Mouse (Mus musculus) kidney, embryonic 15.5 days (tissue): Measurements from ENCODE around the gene Tnfaip2. TPM values are rescaled to one million over a fixed set of nuclear protein-coding genes. Genes with fewer than 3 reads are reported as not detected.

ENCODE experiments used
- ATAC-seq: fragments of 200-750 bp; cut with Nextera tagmentation; replicated peaks from 2 replicates; pipeline ENCODE4 v1.8.0; 2017; ENCODE audit warnings: moderate TSS enrichment; ENCODE audit not compliant: low FRiP score
- H3K27ac ChIP-seq: fragments of 300-500 bp; sonication (generic); 2 replicates; pipeline ENCODE4 v1.5.1; 2015; ENCODE audit warnings: mild to moderate bottlenecking, inconsistent platforms
- H3K27me3 ChIP-seq: fragments of 300-500 bp; sonication (generic); 2 replicates; pipeline ENCODE4 v1.6.1; 2015; ENCODE audit warnings: inconsistent platforms
- H3K36me3 ChIP-seq: fragments of 300-500 bp; sonication (generic); 2 replicates; pipeline ENCODE4 v1.6.1; 2015; ENCODE audit warnings: inconsistent platforms
- H3K4me1 ChIP-seq: fragments of 300-500 bp; sonication (generic); 2 replicates; pipeline ENCODE4 v1.6.1; 2015; ENCODE audit warnings: inconsistent platforms
- H3K4me2 ChIP-seq: fragments of 300-500 bp; sonication (generic); 2 replicates; pipeline ENCODE4 v1.6.1; 2015; ENCODE audit warnings: moderate library complexity, mild to moderate bottlenecking, inconsistent platforms
- H3K4me3 ChIP-seq: fragments of 300-500 bp; sonication (generic); replicated peaks from 2 replicates; pipeline ENCODE4 v1.5.1; 2015; ENCODE audit warnings: mild to moderate bottlenecking, inconsistent platforms
- H3K9ac ChIP-seq: fragments of 300-500 bp; sonication (generic); 2 replicates; pipeline ENCODE4 v1.6.1; 2015; ENCODE audit warnings: mild to moderate bottlenecking, inconsistent platforms
- H3K9me3 ChIP-seq: fragments of 300-500 bp; sonication (generic); replicated peaks from 2 replicates; pipeline ENCODE4 v1.6.1; 2016; ENCODE audit warnings: inconsistent platforms
- WGBS: fragments of 180-500 bp; shearing (Covaris S2); methylation state at CpG from one replicate; pipeline ENCODE4 v1.1.7; 2015; ENCODE audit warnings: mixed read lengths; 5-methylcytosine and 5-hydroxymethylcytosine counted together
- polyA plus RNA-seq: library from polyadenylated mRNA; unstranded; fragments of >200 nt; fragmentation: Nextera tagmentation; extraction: Ambion mirVana; gene quantifications from 2 replicates; pipeline ENCODE4 v1.2.1, GENCODE M21; 2015

Gene Tnfaip2
- polyA plus RNA-seq, 1 experiment from 2014 or later, result 22.9 TPM

DNA sequence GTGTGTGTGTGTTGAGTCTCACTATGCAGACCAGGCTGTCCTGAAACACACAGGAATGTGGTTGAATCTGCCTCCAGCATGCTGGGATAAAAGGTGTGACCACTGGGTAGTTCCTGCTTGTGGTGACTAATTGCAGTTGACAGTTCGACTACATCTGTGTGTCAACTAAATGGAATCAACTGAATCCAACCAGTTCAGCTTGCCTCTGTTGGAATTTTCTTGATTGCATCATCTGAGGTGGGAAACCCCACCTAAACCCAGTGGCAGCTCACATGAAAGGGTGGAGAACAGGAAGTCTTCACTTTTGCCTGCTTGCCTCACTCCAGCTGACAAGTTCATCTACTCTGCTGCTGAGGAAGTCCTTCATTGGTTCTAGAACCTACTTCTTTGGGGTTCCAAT lies 28.9 kb downstream of the Tnfaip2 start:
- Histone ChIP-seq H3K4me3 (no peak overlapping the region), H3K9me3 (no peaks in the 10 kb centered on the region), H3K4me1 (peaks cover 35% of the 10 kb centered on the region), H3K4me2 (no peak overlapping the region), H3K36me3 (no peaks in the 10 kb centered on the region), H3K9ac (no peak overlapping the region), H3K27me3 (no peaks in the 10 kb centered on the region), H3K27ac (no peak overlapping the region)
- 68% methylated on average over 1 of the region's 1 CpGs for WGBS
- ATAC-seq, result no peak

- Histone ChIP-seq H3K4me2 (no peak overlapping the region), H3K27ac (no peak overlapping the region), H3K4me3 (no peak overlapping the region), H3K4me1 (peaks cover 35% of the 10 kb centered on the region), H3K9me3 (0 out of 2 replicates have a peak, but pooled peaks cover under 1% of the 10 kb centered on the region), H3K9ac (no peak overlapping the region), H3K27me3 (no peaks in the 10 kb centered on the region), H3K36me3 (no peaks in the 10 kb centered on the region)
- no peak for ATAC-seq
- WGBS, result 80% methylated on average over 3 of the region's 3 CpGs
Measured at GRCm38 (mm10) chr12:111471721-111472120, 29.5 kb downstream of the Tnfaip2 start.

- Histone ChIP-seq H3K9ac (no peak overlapping the region), H3K4me3 (no peak overlapping the region), H3K27me3 (no peaks in the 10 kb centered on the region), H3K36me3 (no peaks in the 10 kb centered on the region), H3K4me1 (peaks cover 35% of the 10 kb centered on the region), H3K4me2 (no peak overlapping the region), H3K9me3 (peaks cover 3% of the 10 kb centered on the region; the same call in 1 of the 2 replicates), H3K27ac (no peak overlapping the region)
- ATAC-seq, result no peak
- WGBS, result 62% methylated on average over 5 of the region's 5 CpGs
Measured at GRCm38 (mm10) chr12:111472886-111473285, 30.6 kb downstream of the Tnfaip2 start.

DNA sequence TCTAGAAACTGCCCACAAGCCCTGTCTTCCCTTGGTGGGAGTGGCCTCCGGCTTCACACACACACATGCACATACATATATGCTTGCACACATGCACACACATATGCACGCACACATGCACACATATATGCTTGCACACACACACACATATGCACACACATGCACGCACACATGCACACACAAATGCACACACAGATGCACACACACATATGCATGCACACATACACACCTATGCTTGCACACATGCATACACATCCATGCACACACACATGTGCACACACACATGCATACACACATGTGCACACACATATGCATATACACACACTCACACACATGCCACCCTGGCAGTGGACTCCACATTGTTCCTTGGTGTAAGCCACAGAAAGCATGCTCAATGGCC lies 32.1 kb downstream of the Tnfaip2 start:
- Histone ChIP-seq H3K9ac (no peak overlapping the region), H3K4me3 (no peak overlapping the region), H3K4me2 (no peak overlapping the region), H3K36me3 (no peaks in the 10 kb centered on the region), H3K27me3 (no peaks in the 10 kb centered on the region), H3K4me1 (peaks cover 40% of the 10 kb centered on the region), H3K9me3 (peaks cover 3% of the 10 kb centered on the region; the same call in 1 of the 2 replicates), H3K27ac (peak overlapping the region; percentile 79)
- WGBS, result 97% methylated on average over 3 of the region's 3 CpGs
- ATAC-seq, result peak; percentile 38; the same call in 1 of the 2 replicates

DNA sequence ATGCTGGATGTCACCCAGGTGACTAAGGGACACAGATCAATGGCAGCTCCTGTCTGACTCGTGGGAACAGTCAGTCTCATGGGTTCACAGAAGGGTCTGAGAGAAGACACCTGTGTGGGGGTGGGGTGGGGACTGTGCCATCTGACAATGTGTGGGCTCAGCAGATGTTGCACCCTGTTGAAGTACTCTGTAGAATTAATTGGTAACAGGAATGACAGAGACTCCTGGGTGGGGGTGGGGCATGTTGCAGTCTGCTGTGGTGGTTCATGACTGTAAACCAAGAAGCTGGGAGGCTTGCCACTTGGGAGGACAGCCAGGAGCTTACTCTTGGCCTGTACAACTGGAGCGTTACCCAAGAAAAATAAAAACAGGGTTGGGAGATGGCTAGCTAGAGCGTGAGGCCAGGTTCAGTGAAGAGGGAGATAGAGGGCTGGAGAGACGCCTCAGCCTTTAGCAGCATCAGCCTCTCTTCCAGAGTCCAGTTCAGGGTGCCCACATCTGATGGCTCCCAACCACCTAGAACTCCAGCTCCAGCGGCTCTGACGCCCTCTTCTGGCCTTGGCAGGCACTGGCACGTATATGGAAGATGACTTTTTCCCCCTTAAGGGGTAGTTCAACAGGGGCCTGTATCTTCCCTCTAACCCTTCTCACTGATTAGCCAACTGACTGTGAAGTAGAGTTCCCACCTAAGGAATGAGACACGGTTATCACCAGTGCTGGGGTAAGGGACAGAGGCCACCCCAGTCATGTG lies 32.8 kb downstream of the Tnfaip2 start:
- ATAC-seq, result peak; percentile 82
- WGBS, result 36% methylated on average over 8 of the region's 8 CpGs
- Histone ChIP-seq H3K4me1 (peaks cover 41% of the 10 kb centered on the region), H3K27me3 (no peaks in the 10 kb centered on the region), H3K9me3 (peaks cover 3% of the 10 kb centered on the region; the same call in 1 of the 2 replicates), H3K4me2 (no peak overlapping the region), H3K36me3 (no peaks in the 10 kb centered on the region), H3K9ac (no peak overlapping the region), H3K27ac (peak overlapping the region; percentile 79), H3K4me3 (no peak overlapping the region)

- no peak for ATAC-seq
- H3K9ac ChIP-seq, result no peak overlapping the region
- WGBS, result 35% methylated on average over 5 of the region's 5 CpGs
- no peak overlapping the region for H3K27ac ChIP-seq
- no peaks in the 10 kb centered on the region for H3K27me3 ChIP-seq
- peaks cover 3% of the 10 kb centered on the region; the same call in 1 of the 2 replicates for H3K9me3 ChIP-seq
- H3K36me3 ChIP-seq, result no peaks in the 10 kb centered on the region
- peaks cover 31% of the 10 kb centered on the region for H3K4me1 ChIP-seq
- H3K4me2 ChIP-seq, result no peak overlapping the region
- H3K4me3 ChIP-seq, result no peak overlapping the region
Measured at GRCm38 (mm10) chr12:111478924-111479323, 36.7 kb downstream of the Tnfaip2 start.

DNA sequence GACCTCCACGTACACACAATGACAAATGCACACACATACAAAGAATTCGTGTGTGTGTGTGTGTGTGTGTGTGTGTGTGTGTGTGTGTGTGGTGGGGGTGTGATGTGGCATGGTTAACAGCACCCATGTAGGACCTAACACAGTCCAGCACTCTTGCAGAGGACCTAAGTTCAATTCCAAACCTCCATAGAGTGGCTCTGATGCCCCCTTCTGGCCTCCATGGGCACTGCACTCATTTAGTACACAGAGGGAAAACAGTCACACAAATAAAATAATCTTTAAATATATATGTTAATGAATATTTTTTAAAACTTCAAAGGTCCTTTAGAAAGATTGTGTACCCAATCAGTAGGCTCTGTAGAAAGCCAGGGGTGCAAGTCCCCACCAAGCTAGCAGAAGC lies 37.6 kb downstream of the Tnfaip2 start:
- ATAC-seq, result no peak
- H3K4me3 ChIP-seq, result no peak overlapping the region
- H3K4me1 ChIP-seq, result peaks cover 28% of the 10 kb centered on the region
- H3K4me2 ChIP-seq, result no peak overlapping the region
- H3K9me3 ChIP-seq, result peaks cover 3% of the 10 kb centered on the region; the same call in 1 of the 2 replicates
- WGBS, result 74% methylated on average over 2 of the region's 2 CpGs
- H3K9ac ChIP-seq, result no peak overlapping the region
- H3K36me3 ChIP-seq, result no peaks in the 10 kb centered on the region
- H3K27ac ChIP-seq, result no peak overlapping the region
- H3K27me3 ChIP-seq, result peaks cover 4% of the 10 kb centered on the region; the same call in 1 of the 2 replicates

GRCm38 (mm10) chr12:111485046-111485651 lies 42.9 kb downstream of the Tnfaip2 start:
- Histone ChIP-seq H3K36me3 (no peaks in the 10 kb centered on the region), H3K9ac (peak overlapping the region; percentile 60), H3K4me2 (peak overlapping the region; percentile 88), H3K4me3 (peak overlapping the region; percentile 57), H3K4me1 (peaks cover 63% of the 10 kb centered on the region), H3K27me3 (peaks cover 15% of the 10 kb centered on the region), H3K27ac (peak overlapping the region; percentile 96), H3K9me3 (no peaks in the 10 kb centered on the region)
- under 1% methylated on average over 63 of the region's 63 CpGs for WGBS
- ATAC-seq, result peak; percentile 20

GRCm38 (mm10) chr12:111485652-111486306 lies 43.5 kb downstream of the Tnfaip2 start, which contains the start of gene Gm266:
Gene Gm266 (minus strand): TSS chr12:111485823.
- H3K4me1 ChIP-seq, result peaks cover 69% of the 10 kb centered on the region
- ATAC-seq, result peak; percentile 94

DNA sequence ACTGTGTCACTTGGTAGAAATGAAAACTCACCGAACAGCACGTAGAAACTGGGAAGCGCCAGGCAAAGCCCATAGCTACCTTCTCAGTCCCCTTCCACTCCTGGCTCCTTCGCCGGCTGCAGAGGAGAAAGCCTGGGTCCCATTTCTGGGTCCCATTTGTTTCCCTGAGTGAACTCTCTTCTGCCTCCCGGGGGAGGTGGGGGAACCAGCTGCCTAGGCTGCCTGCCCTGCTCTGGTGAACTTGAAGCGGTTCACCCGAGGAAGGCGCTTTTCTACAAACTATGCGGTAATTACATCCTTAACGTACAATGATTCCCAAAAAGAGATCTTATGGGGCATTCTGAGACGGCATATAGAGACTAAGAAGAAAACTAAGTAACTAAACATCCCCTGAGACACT lies 44.2 kb downstream of the Tnfaip2 start:
- Histone ChIP-seq H3K4me1 (peaks cover 74% of the 10 kb centered on the region), H3K9me3 (no peaks in the 10 kb centered on the region), H3K27me3 (peaks cover 15% of the 10 kb centered on the region), H3K4me2 (peak overlapping the region; percentile 88), H3K36me3 (no peaks in the 10 kb centered on the region), H3K9ac (peak overlapping the region; percentile 60), H3K4me3 (peak overlapping the region; percentile 57), H3K27ac (peak overlapping the region; percentile 96)
- no peak for ATAC-seq
- WGBS, result 4% methylated on average over 12 of the region's 12 CpGs

More at GRCm38 (mm10) chr12:111485652-111486306, 43.5 kb downstream of the Tnfaip2 start, which contains the start of gene Gm266:
- WGBS, result under 1% methylated on average over 38 of the region's 58 CpGs
- H3K27ac ChIP-seq, result peak within 1 kb of the TSS; percentile 96
- peak within 1 kb of the TSS; percentile 60 for H3K9ac ChIP-seq
- H3K27me3 ChIP-seq, result peaks cover 15% of the 10 kb centered on the region
- peak within 1 kb of the TSS; percentile 88 for H3K4me2 ChIP-seq
- peak within 1 kb of the TSS; percentile 57 for H3K4me3 ChIP-seq
- no peaks in the 10 kb centered on the region for H3K9me3 ChIP-seq
- no peaks in the 10 kb centered on the region for H3K36me3 ChIP-seq

DNA sequence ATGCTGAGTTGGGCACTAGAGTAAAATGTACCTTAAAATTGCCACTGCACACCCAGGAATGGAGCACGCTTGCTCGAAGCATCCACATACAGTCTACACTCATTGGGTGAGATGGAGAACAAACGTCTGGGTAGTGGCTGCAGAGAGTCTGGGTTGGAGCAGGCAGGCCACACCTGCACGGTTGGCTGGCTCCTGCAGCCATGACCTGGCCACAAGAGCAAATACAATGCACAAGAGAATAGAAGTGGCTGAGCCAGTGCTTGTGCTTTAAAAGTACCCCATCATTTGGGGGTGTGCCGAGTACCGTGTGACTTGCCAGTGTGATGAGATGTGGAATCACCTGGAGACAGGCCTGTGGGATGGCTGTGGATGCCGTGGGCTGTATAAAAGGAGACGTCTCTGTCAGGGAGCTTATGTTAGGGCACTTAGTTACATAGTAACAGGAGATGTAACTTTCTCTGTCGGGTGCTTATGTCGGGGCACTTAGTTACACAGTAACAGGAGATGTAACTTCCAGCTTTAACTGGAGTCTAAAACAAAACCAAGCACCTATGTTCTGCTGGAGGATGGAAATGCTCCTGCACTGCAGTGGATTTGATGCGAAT lies 47.1 kb downstream of the Tnfaip2 start:
- no peaks in the 10 kb centered on the region for H3K36me3 ChIP-seq
- ATAC-seq, result peak; percentile 23; the same call in 1 of the 2 replicates
- WGBS, result 53% methylated on average over 11 of the region's 11 CpGs
- no peaks in the 10 kb centered on the region for H3K9me3 ChIP-seq
- peaks cover 12% of the 10 kb centered on the region for H3K27me3 ChIP-seq
- H3K9ac ChIP-seq, result no peak overlapping the region
- H3K4me3 ChIP-seq, result no peak overlapping the region
- H3K27ac ChIP-seq, result peak overlapping the region; percentile 96
- peak overlapping the region; percentile 17 for H3K4me2 ChIP-seq
- H3K4me1 ChIP-seq, result peaks cover 68% of the 10 kb centered on the region
